Mouse (Mus musculus): ENCODE results near the gene Echdc3.

The Echdc3 gene

DNA sequence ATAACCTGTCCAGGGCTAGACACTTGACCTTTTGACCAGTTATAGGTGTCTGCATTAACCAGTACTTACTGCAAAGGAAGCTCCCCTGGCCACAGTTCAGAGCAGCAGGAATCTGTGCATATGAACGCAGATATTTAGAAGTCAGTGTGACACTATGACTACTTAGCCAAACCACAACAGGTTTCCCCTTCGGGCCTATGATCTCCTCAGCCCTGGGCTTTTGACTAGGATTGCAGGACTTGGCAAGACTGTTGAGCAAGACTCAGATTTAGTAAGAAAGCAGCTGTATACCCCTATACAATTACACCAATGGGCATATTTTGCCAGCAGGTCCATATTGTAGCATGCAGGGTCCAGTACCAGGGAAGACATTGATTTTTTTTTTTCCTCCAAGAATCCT lies 44.3 kb downstream of the Echdc3 start:
- in situ Hi-C loops (cut with MboI, MseI) = loop anchor here (10.0 kb wide), 1 partner anchor 174 kb away; no protein-coding TSS in a partner anchor

DNA sequence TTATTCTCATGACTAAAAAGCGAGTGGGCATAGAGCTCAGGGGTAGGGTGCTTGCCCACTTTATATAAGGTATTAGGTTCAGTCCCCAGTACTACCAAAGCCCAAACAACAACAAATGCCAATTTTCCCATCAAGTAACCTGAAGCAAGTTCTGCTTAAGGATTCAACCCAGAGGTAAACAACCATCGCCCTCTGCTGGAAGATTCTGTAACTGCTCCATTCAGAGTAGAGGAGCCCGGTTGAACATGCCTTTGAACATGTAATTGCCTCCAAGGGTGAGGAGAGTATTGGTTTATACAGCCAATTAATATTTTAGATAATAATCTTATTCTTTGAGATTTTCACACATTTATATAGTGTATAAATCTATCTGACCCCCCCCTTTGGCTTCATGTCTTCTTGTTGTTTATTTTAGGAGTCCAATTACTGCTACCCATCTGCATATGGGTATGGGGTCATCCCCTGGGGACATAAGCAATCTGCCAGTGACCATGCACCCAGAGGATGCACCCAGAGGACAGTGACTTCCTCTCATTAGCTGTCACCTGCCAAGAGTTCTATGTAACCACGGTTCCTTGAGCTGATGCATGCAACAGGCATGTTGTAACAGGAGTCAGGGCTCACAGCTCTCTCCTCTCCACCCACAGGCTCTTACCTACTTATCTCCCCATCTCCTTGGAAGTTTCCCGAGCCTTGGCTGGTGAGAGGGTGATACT lies 44.8 kb downstream of the Echdc3 start:
- in situ Hi-C loops (cut with MboI, MseI) = loop anchor here (10.0 kb wide), 1 partner anchor 173 kb away; no protein-coding TSS in a partner anchor

- in situ Hi-C loops (cut with MboI, MseI) = loop anchor here (10.0 kb wide), 1 partner anchor 171 kb away; no protein-coding TSS in a partner anchor
These were observed 47.1 kb downstream of the Echdc3 start for GRCm38 (mm10) chr2:6165771-6166170.

DNA sequence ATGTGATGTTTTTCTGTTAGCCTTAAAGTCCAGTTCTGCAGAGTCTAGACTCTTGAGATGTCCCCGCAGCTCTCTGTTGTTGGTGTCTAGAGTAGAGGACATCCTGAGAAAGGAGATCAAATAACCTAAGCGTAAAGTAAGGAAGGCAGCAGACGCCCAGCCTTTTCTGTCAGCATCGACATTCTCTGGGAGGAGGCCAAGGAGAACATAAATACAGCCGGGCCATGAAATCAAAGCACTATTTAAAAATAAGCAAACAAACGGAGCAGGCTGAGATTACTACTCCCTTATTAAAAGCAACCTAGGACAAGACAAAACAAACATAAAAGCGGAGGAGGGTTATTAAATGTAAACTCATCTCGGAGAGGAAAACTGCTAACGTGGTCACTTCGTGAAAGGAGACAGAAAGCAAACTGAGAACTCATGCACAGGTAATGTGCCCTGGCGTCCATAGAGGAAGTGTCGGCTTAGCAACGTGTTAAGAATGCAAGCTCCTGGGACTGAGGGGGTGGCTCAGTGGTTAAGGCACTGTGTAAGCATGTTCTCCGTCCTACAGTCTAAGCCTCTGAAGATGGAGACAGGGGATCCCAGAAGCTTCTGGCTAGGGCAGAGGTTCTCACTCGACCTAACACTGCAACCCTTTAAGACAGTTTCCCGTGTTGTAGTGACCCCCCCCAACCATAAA lies 48.1 kb downstream of the Echdc3 start:
- in situ Hi-C loops (cut with MboI, MseI) = loop anchor here (10.0 kb wide), 1 partner anchor 170 kb away; no protein-coding TSS in a partner anchor

DNA sequence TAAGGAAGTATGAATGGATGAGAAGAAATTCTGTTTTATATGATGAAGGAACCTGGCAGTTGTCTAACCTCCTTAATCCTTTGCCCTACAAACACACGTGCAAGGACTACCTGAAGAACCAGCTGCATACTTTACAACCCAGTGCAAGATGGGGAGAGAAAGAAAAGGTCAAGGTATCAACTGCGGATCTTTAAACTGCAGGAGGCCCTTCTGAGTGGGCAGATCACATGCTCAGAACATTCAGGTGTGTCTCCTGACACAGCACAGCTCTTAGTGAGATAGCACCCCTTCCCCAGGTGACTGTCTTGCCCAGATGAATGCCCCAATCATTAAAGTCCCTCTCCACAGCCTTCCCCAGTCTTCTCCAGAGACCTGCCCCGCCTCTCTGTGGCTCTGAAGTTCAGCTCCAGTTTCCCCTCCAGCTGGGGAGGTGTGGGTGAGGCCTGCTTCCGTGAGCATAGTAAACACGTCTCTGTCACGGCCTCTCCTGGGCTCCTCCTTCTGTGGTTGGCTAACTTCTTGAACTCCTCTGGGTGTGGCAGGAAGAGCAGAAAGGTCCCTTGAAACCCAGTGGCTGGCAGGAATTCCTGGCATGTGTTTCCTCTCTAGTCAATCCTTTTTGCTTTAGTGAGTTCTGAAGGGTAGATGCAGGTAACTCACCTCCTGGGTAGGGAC lies 50.3 kb downstream of the Echdc3 start:
- in situ Hi-C loops (cut with MboI, MseI) = loop anchor here (10.0 kb wide), 1 partner anchor 168 kb away; no protein-coding TSS in a partner anchor

DNA sequence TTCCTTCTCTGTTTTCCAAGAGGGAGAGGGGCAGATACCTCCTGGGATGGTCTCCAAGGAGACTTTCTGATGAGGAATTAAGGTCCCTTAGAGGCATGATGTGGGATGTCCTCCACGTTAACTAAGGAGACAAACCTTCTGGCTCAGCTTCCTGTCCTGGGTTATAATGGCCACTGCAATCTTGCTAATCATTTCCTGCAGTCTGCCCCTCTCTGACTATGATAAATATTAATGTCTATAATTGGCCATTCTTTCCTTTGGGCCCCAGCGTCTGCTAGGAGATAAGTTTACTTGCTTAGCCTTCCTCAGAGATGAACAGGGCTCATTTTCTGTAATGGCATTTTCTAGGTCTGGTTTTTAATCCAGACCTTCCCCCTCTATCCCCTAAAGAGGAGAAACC lies 53.1 kb downstream of the Echdc3 start:
- in situ Hi-C loops (cut with MboI, MseI) = loop anchor here (10.0 kb wide), 1 partner anchor 165 kb away; no protein-coding TSS in a partner anchor

DNA sequence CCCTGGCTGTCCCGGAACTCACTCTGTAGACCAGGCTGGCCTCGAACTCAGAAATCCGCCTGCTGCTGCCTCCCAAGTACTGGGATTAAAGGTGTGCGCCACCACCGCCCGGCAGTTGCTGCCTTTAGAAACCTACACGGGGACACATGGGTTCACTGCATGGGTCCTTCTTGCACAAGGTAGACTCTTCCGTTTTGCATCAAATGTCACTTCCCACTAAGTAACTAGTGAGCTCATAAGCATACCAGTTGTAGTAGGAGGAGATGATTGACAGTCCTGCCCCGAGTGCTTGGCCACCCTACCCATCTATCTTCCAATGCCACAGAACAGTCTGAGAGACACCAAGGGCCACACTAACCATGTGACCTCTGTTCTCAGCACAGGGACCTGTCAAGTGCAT lies 53.6 kb downstream of the Echdc3 start:
- in situ Hi-C loops (cut with MboI, MseI) = no loop called here

- in situ Hi-C loops (cut with MboI, MseI) = no loop called here
These were observed 55.2 kb downstream of the Echdc3 start for GRCm38 (mm10) chr2:6157635-6158034.

- in situ Hi-C loops (cut with MboI, MseI) = no loop called here
These were observed 55.6 kb downstream of the Echdc3 start for GRCm38 (mm10) chr2:6157208-6157607.

DNA sequence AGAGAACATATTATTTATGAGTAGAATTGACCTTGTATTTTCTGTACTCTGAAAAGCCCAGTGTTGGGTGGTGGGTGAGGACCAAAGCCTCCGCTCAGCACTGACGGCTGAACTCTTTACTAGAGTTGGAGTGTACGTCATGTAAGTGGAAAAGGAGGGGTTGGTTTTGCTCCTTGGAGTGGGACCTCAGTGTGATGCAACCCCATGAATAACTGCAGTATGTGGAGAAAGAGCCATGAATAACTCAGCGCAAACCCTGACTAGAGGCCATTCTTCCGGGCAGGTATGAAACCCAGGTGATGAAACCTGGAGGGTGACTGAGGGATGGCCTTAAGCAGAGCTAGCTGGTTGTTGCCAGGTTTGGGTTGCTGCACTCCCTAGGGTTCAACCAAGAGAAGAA lies 63.0 kb downstream of the Echdc3 start:
- in situ Hi-C loops (cut with MboI, MseI) = loop anchor here (5.0 kb wide), 1 partner anchor 68 kb away; no protein-coding TSS in a partner anchor

DNA sequence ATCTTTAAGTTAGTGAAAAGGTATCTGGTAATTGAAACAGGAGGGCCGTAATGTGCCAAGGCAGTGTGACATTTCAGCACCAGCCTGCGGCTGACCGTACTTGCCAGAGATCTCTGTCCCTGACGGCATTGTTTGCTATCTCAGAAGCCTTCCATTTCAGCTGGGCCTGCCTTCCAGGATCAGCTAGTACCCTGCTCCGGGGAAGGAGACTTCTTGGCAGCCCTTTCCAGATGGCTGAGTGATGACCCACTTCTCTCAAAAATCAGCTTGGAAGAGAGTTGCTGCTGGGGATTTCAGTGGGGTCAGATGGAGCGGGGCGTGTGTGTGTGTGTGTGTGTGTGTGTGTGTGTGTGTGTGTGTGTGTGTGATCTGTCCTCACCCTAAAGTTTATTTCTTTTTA lies 65.9 kb downstream of the Echdc3 start:
- in situ Hi-C loops (cut with MboI, MseI) = loop anchor here (5.0 kb wide), 1 partner anchor 65 kb away; no protein-coding TSS in a partner anchor

- in situ Hi-C loops (cut with MboI, MseI) = loop anchor here (5.0 kb wide), 1 partner anchor 64 kb away; no protein-coding TSS in a partner anchor
These were observed 66.6 kb downstream of the Echdc3 start for GRCm38 (mm10) chr2:6146257-6146656.

DNA sequence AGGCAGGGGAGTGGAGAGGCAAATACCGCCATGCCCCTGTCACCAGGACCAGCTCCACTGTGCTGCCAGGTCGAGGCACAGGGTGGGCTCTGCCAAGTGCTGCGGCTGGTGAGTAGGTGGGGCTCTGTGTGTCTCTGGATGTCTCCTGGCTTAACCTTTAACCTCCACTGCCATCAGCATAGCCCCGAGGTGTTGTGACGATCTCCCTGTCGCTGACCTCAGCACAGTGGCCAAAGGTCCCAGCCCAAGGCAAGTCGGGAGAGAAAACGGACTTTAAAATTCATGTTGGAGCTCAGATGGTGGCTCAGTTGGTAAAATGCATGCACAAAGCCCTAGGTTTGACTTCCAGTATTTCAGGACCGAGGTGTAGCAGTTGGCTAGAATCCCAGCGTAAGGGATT lies 67.2 kb downstream of the Echdc3 start:
- in situ Hi-C loops (cut with MboI, MseI) = loop anchor here (5.0 kb wide), 1 partner anchor 63 kb away; no protein-coding TSS in a partner anchor

DNA sequence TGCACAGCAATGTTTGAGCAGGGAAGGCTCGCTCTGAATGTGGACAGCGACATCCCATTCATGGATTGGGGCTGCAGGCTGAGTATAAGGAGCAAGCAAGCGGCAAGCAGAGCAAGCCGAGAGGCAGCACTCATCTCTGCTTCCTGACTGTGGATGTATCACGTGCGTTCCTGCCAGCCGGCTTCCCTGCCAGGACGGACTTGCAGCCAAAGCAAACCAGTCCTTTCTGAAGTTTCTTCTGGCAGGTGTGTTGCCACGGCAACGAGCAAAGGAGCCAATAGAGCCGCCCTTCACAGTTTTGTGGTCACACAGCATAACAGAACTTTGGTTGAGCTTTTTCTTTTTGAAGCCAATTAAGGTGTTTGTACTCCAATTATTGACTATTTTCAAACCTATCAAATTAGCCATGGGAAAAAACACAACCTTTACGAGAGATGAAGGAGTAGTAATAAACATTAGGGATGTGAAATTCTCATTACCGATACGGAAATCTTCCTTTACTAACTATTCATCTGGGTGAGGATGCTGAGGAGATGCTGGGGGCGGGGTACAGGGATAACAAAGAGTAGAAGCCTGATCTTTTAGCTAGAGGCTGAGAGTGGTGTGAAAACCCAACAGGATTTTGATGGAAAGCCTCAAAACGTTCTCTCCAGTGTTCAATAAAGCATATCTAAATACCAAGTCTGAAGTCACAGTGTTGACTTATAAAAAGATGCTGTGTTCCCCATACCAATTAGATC lies 69.7 kb downstream of the Echdc3 start:
- in situ Hi-C loops (cut with MboI, MseI) = no loop called here

GRCm38 (mm10) chr2:6140572-6141161 lies 72.2 kb downstream of the Echdc3 start:
- in situ Hi-C loops (cut with MboI, MseI) = no loop called here
